Mouse (Mus musculus) midbrain, postnatal 0 days (tissue): ENCODE measurements around the gene Actg1. TPM values are rescaled to one million over a fixed set of nuclear protein-coding genes. Genes with fewer than 3 reads are reported as not detected.

Source experiments
- ATAC-seq: fragments of 200-750 bp; cut with Nextera tagmentation; 2 replicates; pipeline ENCODE4 v1.8.0; 2017; ENCODE audit warnings: moderate number of reproducible peaks, mild to moderate bottlenecking, moderate TSS enrichment, moderate library complexity; ENCODE audit not compliant: low FRiP score
- DNase-seq: peaks from one replicate; pipeline ENCODE4 v3.0.0-alpha.2; 2015; ENCODE audit warnings: low spot score
- H3K27ac ChIP-seq: fragments of 300-500 bp; sonication (generic); 2 replicates; pipeline ENCODE4 v1.5.1; 2014; ENCODE audit warnings: low read depth, mild to moderate bottlenecking, low read length, mixed read lengths
- H3K27me3 ChIP-seq: fragments of 300-500 bp; sonication (generic); 2 replicates; pipeline ENCODE4 v1.6.1; 2014; ENCODE audit warnings: low read length, control low read depth, mixed read lengths; ENCODE audit not compliant: insufficient read depth
- H3K36me3 ChIP-seq: fragments of 300-500 bp; sonication (generic); 2 replicates; pipeline ENCODE4 v1.6.1; 2014; ENCODE audit warnings: low read length, control low read depth, mixed read lengths; ENCODE audit not compliant: insufficient read depth
- H3K4me1 ChIP-seq: fragments of 300-500 bp; sonication (generic); 2 replicates; pipeline ENCODE4 v1.6.1; 2014; ENCODE audit warnings: mild to moderate bottlenecking, control low read depth, antibody characterized with exemption, low read length, mixed read lengths; ENCODE audit not compliant: insufficient read depth
- H3K4me2 ChIP-seq: fragments of 300-500 bp; sonication (generic); 2 replicates; pipeline ENCODE4 v1.6.1; 2014; ENCODE audit warnings: low read depth, mild to moderate bottlenecking, low read length, mixed read lengths; ENCODE audit not compliant: poor library complexity, severe bottlenecking
- H3K4me3 ChIP-seq: fragments of 300-500 bp; sonication (generic); 2 replicates; pipeline ENCODE4 v1.5.1; 2014; ENCODE audit warnings: low read depth, mild to moderate bottlenecking, low read length, moderate library complexity
- H3K9ac ChIP-seq: fragments of 300-500 bp; sonication (generic); replicated peaks from 2 replicates; pipeline ENCODE4 v1.6.1; 2014; ENCODE audit warnings: mild to moderate bottlenecking, low read length, moderate library complexity, mixed read lengths; ENCODE audit not compliant: poor library complexity, severe bottlenecking
- H3K9me3 ChIP-seq: fragments of 300-500 bp; sonication (generic); 2 replicates; pipeline ENCODE4 v1.6.1; 2016; ENCODE audit warnings: low read length, control low read depth
- CTCF ChIP-seq: IDR thresholded peaks from 2 replicates; pipeline ENCODE4 v1.5.1; 2016; ENCODE audit warnings: antibody characterized with exemption, mild to moderate bottlenecking
- WGBS: fragments of 180-500 bp; shearing (Covaris S2); extraction: QIAGEN DNeasy Blood & Tissue Kit; methylation state at CpG from one replicate; pipeline ENCODE4 v1.1.7; 2014; 5-methylcytosine and 5-hydroxymethylcytosine counted together
- polyA plus RNA-seq: library from polyadenylated mRNA; unstranded; fragments of >200 nt; fragmentation: Nextera tagmentation; extraction: Ambion mirVana; gene quantifications from 2 replicates; pipeline ENCODE4 v1.2.1, GENCODE M21; 2015
- total RNA-seq: library from RNA; depleted of rRNA; stranded (reverse); fragments of >200 nt; gene quantifications from 2 replicates; pipeline ENCODE4 v1.2.3, GENCODE M21; 2014

Gene Actg1
- total and polyA plus RNA-seq, 2 experiments from 2014 or later, result 2,534 to 3,992 TPM

- H3K27me3 ChIP-seq, result peaks cover 7% of the 10 kb centered on the region; the same call in 1 of the 2 replicates
- H3K36me3 ChIP-seq, result no peaks in the 10 kb centered on the region
- WGBS, result 38% methylated on average over 5 of the region's 5 CpGs
- no peak for TF ChIP-seq CTCF
- peaks cover 18% of the 10 kb centered on the region for H3K4me1 ChIP-seq
- DNase-seq (no peak), ATAC-seq (no peak)
- H3K4me2 ChIP-seq, result peak overlapping the region; percentile 66
- H3K27ac ChIP-seq, result no peak overlapping the region
- peak overlapping the region; percentile 61; the same call in 1 of the 2 replicates for H3K9ac ChIP-seq
- H3K4me3 ChIP-seq, result peak overlapping the region; percentile 41
- H3K9me3 ChIP-seq, result no peaks in the 10 kb centered on the region
Measured at GRCm38 (mm10) chr11:120304350-120304694, 44.0 kb downstream of the Actg1 start.

GRCm38 (mm10) chr11:120303559-120304349 lies 44.6 kb downstream of the Actg1 start:
- Histone ChIP-seq H3K27ac (no peak overlapping the region), H3K4me2 (no peak overlapping the region)

GRCm38 (mm10) chr11:120303119-120303518 lies 45.2 kb downstream of the Actg1 start:
- no peaks in the 10 kb centered on the region for H3K9me3 ChIP-seq
- no peak overlapping the region for H3K4me3 ChIP-seq
- WGBS, result 83% methylated on average over 9 of the region's 9 CpGs
- H3K4me1 ChIP-seq, result peaks cover 18% of the 10 kb centered on the region
- no peak overlapping the region for H3K27ac ChIP-seq
- peaks cover 7% of the 10 kb centered on the region; the same call in 1 of the 2 replicates for H3K27me3 ChIP-seq
- ATAC-seq, result no peak
- H3K4me2 ChIP-seq, result no peak overlapping the region
- no peak for TF ChIP-seq CTCF
- no peaks in the 10 kb centered on the region for H3K36me3 ChIP-seq
- no peak for DNase-seq
- no peak overlapping the region for H3K9ac ChIP-seq

More at GRCm38 (mm10) chr11:120303559-120304349, 44.6 kb downstream of the Actg1 start:
- DNase-seq (no peak), ATAC-seq (no peak)
- WGBS, result 90% methylated on average over 19 of the region's 21 CpGs
- Histone ChIP-seq H3K9ac (no peak overlapping the region), H3K9me3 (no peaks in the 10 kb centered on the region), H3K36me3 (no peaks in the 10 kb centered on the region), H3K4me1 (peaks cover 18% of the 10 kb centered on the region), H3K4me3 (no peak overlapping the region), H3K27me3 (peaks cover 7% of the 10 kb centered on the region; the same call in 1 of the 2 replicates)
- TF ChIP-seq CTCF, result no peak

- Histone ChIP-seq H3K36me3 (no peaks in the 10 kb centered on the region), H3K27ac (no peak overlapping the region), H3K4me3 (no peak overlapping the region), H3K9ac (no peak overlapping the region), H3K27me3 (peaks cover 7% of the 10 kb centered on the region; the same call in 1 of the 2 replicates), H3K4me1 (peaks cover 6% of the 10 kb centered on the region; the same call in 1 of the 2 replicates), H3K4me2 (no peak overlapping the region), H3K9me3 (no peaks in the 10 kb centered on the region)
- WGBS, result 58% methylated on average over 5 of the region's 5 CpGs
- no peak for DNase-seq
- TF ChIP-seq CTCF, result no peak
- ATAC-seq, result no peak
Measured at GRCm38 (mm10) chr11:120299484-120299883, 48.9 kb downstream of the Actg1 start.

- no peaks in the 10 kb centered on the region for H3K36me3 ChIP-seq
- peaks cover 6% of the 10 kb centered on the region; the same call in 1 of the 2 replicates for H3K4me1 ChIP-seq
- ATAC-seq (no peak), DNase-seq (no peak)
- no peak overlapping the region for H3K27ac ChIP-seq
- WGBS, result 83% methylated on average over 4 of the region's 4 CpGs
- no peak overlapping the region for H3K9ac ChIP-seq
- no peaks in the 10 kb centered on the region for H3K9me3 ChIP-seq
- TF ChIP-seq CTCF, result no peak
- no peak overlapping the region for H3K4me3 ChIP-seq
- no peak overlapping the region for H3K4me2 ChIP-seq
- H3K27me3 ChIP-seq, result peaks cover 3% of the 10 kb centered on the region; the same call in 1 of the 2 replicates
Measured at GRCm38 (mm10) chr11:120298441-120299141, 49.8 kb downstream of the Actg1 start.

GRCm38 (mm10) chr11:120297767-120298166 lies 50.6 kb downstream of the Actg1 start:
- ATAC-seq (no peak), DNase-seq (peak; percentile 56)
- no peak overlapping the region for H3K9ac ChIP-seq
- WGBS, result 79% methylated on average over 7 of the region's 7 CpGs
- H3K27me3 ChIP-seq, result no peaks in the 10 kb centered on the region
- no peak overlapping the region for H3K4me3 ChIP-seq
- no peak overlapping the region for H3K4me2 ChIP-seq
- no peaks in the 10 kb centered on the region for H3K36me3 ChIP-seq
- H3K9me3 ChIP-seq, result no peaks in the 10 kb centered on the region
- TF ChIP-seq CTCF, result no peak
- no peak overlapping the region for H3K27ac ChIP-seq
- H3K4me1 ChIP-seq, result peaks cover 6% of the 10 kb centered on the region; the same call in 1 of the 2 replicates
